Mouse (Mus musculus) erythroid progenitor cell, adult 5-6 weeks (primary cell): Measurements from ENCODE around the gene Camta1. TPM values are rescaled to one million over a fixed set of nuclear protein-coding genes. Genes with fewer than 3 reads are reported as not detected.

Source experiments
- ATAC-seq: replicated peaks from 2 replicates; pipeline ENCODE4 v1.8.0; 2016; ENCODE audit warnings: moderate number of reproducible peaks, mild to moderate bottlenecking, moderate TSS enrichment, inconsistent platforms; ENCODE audit not compliant: poor library complexity, low FRiP score, severe bottlenecking
- total RNA-seq, 2 experiments: library from RNA; stranded (forward) in 1 of 2; stranded (reverse) in 1 of 2; fragments of 150-400 nt in 1 of 2; fragments of 186-747, 209-891 nt in 1 of 2; gene quantifications; 2 replicates each; pipeline versions ENCODE4 v1.2.3 to v1.2.4; 2015 to 2017; ENCODE audit warnings: low replicate concordance in 2 of 2

Camta1 gene
- total RNA-seq, 2 experiments from 2014 or later: 13.5 to 67.5 TPM

DNA sequence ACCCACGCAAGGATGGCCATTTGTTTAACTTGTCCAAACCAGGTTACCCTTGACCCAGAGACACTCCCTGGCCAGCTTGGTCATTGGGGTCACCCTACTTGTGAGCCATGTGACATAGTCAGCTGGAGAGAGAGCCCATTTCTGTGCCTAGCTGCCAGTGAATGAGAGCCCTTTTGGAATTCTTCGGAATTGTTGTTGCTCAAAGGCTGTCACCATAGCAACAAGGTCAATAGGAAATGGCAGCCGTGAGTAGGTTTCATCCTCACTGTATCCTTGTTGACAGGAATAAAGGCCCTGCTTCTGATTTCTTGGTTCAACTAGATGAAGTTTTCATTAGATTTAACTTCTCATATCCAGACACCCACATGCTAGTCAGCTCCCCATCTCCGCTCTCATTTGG lies 707.4 kb downstream of the Camta1 start:
- no peak for ATAC-seq

DNA sequence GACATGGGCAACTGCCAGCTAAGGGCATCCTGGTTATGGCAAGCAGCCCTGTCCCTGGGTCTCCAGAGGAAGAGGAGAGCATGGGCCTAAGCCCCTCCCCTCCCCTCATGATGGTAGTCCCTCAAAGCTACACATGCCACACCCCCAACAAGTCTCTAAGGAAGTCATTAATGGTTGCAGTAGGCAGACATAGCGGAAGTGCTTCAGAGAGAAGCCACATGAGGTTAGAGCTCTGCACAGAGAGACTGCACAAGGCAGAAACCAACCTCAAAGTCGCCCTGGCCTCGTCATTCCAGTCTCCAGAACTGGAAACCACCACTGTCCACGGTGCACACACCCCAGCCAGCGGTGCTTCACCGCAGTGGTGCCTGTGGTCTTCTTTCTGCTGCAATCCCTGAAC lies 709.7 kb downstream of the Camta1 start:
- no peak for ATAC-seq

DNA sequence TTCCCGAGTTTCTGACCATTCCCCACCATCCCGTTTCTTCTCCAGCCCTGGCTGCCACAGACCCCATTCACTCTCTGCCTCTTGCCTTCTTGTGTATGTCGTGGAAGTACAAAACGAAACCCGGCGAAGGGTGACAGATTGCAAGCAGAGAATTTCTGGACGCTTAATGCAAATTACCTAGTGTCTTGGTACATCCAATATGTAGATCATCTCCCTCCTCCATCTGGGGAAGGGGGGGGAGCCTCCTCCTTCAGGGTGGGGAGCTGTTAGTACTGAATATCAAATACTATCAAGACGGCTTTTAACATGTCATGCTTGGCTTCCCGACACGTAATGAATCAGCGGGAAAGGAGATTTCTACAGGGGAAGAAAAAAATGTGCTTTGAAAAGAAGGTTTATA lies 710.8 kb downstream of the Camta1 start:
- ATAC-seq: no peak

DNA sequence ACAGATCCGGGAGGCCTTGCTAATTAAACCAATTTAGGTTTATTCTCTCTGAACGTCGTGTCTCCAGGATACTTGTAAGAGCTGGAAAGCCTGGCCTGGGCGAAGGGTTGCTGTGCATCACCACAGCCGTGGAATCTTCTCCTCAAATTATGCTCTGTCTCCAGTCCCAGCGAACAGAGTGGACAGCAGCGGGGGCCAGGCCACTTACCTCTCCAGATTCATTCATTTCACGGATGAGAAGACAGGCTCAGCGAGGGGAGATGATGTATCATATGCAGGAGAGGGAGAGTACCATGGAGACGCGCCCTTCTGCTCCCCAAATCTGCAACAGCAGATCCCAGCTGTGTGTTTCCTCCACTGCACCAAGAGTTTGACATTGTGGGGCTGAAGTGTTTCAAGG lies 711.6 kb downstream of the Camta1 start:
- ATAC-seq: no peak

DNA sequence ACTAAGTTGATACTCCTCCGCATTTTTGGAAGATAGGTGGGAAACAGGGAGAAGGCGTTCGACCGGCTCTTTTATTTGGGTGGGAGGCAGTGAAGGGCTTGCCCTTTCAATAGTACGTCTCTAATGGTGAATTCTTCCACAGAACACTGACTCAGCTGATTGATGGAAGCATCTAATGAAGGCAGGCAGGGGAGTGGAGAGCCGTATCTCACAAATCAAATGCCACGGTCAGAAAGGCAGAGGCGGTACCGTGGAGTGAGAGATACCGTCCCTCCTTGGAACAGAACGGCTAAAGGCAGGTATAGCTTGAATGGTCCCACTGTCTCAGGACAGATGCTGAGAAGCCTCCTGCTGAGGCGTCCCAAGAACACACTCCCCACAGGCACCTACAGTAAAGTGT lies 714.1 kb downstream of the Camta1 start:
- no peak for ATAC-seq

DNA sequence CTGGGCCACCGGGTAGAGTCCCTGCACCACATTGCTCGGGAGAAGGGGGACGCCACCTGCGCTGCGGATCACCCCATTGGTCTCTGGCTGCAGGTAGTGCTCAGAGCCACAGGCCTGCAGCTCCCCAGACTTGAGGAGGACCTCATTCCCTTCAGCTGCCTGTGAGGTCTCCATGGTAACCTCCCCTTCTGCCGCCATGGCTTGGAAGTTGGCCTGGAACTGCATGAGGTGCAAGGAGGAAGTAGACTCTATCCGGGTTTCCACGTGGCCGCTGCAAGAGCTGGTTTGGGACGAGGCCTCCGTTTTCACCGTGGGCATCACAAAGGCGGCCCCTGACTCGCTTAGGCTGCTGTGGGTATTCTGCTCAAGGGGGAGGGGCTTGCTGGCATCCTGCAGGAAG lies 717.6 kb downstream of the Camta1 start:
- no peak for ATAC-seq

DNA sequence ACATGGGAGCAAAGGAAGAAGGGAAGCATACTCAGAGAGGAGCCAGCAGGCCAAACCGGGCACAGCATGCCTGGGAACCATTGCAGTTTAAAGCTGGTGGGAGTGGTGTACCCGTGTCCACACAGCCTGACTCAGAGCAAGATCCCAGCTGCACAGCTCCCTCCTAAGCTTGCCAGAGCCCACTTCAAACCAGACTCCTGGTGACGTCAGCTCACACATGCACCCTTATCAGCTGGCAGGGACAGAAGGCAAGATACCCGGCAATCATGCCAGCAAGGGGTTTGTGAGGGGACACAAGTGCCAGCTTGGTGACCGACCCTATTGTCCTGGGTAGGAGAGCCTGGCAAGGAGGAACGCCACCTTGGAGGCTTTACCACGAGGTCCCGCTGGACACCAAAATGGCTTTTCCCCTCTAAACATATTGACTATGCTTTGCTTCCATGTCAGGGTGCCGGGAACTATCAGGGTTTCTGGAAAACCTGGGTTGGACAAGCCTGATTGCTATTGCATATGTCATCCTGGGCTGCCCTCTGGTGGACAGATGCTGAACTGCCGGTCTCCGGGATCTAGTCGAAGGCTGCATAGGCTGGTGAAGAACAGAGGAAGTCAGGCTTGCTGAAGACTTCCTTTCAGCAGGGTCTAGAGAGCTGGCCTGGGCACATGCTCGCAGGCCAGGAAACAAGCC lies 720.3 kb downstream of the Camta1 start:
- ATAC-seq: 0 out of 2 replicates have a peak, but pooled peaks have one; percentile 53

DNA sequence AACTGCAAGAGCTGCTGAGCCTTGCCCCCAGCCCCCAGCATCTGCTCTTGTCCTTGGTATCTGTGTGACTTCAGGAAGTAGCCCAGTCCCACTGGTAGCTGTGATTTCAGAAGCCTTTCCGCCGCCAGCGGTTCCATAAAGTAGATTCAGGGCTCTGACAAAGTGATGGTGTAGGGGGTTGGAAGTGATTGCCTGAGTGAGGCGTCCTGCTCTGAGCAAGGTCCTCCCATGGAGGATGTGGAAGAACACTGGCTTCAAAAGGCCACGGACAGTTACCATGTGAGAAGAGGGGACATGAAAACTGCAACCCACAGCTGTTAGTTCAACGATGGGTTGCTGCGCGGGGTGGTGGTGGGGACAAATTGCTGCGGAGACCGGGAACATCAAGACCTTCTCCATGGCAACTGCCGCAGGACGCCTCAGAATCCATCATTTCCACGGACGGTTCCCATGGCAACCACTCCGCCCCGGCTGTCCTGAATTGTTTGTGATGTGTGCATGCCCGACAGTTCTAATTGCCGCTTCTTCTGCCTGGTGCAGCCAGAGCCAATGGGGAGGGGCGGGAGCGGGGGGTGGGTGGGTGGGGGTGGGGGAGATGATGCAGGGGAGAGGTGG lies 721.2 kb downstream of the Camta1 start:
- no peak for ATAC-seq

DNA sequence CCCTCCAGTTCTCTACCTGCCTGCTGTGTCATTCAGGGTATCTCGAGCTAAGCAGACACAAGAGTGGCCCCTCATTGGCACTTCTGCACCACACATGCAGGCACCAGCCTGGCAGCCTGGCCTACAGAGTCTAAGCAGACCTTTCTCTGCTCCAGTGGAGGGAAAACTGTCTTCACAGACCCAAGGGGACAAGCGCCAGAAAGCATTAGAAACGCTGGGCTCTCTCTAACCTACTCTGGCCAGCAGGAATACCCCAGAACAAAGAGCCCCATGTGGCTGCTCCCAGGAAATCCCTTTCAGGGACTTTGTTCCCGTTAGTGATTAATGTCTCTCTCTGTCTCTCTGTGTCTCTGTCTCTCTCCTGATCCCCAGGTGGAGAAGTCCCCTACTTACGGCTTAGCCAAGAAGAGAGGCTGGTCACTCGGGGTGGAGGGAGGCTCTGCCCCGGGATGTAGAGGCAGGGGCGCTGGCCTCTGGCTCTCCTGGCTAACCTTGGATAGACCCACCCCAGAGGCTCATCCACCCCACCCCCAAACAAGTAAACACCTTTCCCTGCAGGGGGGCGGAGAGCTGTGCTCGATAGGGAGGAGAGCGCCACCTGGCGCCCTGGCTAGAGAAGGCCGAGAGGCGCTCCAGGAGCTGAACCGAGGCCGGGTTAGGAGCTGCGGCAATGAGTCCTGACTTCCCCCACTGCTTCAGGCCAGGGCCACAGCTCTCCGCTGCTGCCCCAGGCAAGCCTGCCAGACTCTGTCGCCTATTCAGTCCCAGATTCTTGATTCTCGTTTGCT lies 722.4 kb downstream of the Camta1 start:
- ATAC-seq: no peak

DNA sequence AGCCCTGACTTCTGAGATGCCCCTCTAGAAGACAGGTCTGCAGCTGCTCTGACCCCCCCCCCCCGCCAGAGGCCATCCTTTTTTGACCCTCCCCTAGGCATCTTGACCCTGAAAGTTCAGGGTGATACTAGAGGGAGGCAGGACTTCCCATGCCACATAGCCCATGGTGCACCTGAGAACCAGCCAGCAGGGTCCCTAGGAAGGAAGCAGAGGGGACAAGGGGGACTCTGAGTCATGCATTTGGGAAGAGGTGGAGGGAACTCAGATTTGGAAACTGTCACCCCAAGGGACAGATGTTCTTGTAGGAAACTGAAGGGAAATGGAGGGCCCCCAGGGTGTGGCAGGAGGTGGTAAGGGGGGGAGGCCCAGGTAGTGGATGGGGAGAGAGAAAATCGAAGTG lies 723.1 kb downstream of the Camta1 start:
- ATAC-seq: no peak

DNA sequence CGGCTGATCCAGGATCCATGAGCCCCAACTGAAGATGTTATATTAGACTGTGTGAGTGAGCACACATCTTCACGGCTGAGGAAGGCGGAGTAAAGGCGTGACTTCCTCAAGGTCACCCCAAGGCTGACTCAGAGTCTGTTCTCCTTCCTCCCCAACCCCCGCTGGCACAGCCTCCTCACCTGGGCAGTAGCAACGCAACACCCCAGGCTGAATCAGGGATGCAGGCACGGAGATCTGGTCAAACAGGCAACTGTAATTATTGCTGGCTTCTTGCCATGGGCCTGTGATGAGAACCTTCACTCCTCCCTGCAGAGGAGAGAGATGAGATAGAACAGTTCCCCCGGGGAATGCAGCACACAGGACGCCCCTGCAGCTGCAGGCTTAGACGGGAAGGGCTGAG lies 723.5 kb downstream of the Camta1 start:
- ATAC-seq: no peak

DNA sequence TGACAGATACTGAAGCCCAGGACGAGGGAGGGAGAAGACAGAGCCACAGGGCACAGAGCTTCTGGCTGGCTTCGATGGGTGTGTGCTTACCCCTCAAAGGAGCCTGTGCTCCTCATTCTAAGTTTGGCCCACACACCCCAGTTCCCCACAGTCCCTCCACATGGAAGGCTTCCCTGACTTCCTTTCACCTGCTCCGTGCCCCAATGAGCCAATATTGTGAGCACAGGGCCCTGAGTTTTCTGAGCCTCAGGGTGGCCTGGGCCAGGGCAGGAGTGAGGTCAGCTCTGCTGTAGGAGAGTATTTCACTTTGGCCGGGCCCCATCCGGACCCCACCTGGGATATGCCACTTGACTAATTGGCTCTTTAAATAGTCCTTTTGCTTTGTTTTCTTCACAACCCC lies 724.0 kb downstream of the Camta1 start:
- ATAC-seq: no peak

DNA sequence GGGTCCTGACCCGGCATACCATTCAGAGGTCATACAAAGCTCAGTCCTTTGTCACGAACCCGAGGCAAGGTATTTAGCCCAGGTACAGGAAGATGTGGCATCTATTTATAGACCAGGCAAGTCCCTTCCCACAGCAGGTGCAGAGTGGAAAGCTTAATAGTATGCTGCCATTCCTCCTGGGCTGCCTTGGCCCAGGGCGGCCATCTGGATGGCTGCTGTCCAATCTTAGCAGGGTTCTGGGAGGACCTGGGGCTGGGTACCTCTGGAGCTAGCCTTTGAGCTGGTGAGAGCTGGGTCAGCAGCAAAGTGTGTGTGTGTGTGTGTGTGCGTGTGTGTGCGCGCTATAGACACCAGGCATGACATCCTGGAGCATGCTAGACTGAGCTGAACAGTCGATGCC lies 726.2 kb downstream of the Camta1 start:
- no peak for ATAC-seq

DNA sequence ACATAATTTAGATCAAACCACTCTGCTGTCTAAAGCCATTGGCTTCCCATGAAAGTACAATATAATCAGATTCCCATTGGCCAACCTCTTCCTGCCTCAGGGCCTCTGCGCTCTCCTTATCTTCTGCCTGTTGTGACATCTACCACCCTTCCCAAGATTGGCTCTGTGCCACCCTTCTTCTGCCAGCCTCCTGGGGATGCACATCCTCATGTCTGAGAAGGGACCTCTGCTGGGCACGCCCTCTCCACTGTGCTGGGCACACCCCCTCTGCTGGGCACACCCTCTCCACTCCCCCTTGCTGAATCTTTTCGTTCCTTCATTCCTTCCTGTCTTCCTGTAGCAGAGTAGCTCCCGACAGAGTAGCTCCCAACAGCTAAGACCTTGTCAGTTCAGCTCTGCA lies 727.9 kb downstream of the Camta1 start:
- ATAC-seq: no peak

DNA sequence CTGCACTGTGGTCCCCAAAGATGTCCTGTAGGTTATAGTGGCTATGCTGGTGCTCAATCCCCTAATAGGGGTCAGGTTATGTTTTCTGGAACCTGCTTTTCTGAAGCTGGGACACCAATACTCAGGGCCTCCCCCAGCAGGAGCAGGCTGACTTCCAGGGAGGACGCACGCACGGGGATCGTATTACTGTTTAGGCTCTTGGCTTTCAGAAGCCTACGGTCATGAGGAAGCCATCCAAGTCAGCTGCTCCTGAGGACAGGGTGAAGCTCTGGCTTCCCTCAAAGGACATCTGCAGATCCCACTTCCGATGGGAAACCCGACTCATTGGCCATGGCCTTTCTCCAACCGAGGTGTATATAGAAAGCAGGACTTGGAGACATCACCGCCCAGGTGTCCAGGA lies 729.2 kb downstream of the Camta1 start:
- ATAC-seq: no peak

DNA sequence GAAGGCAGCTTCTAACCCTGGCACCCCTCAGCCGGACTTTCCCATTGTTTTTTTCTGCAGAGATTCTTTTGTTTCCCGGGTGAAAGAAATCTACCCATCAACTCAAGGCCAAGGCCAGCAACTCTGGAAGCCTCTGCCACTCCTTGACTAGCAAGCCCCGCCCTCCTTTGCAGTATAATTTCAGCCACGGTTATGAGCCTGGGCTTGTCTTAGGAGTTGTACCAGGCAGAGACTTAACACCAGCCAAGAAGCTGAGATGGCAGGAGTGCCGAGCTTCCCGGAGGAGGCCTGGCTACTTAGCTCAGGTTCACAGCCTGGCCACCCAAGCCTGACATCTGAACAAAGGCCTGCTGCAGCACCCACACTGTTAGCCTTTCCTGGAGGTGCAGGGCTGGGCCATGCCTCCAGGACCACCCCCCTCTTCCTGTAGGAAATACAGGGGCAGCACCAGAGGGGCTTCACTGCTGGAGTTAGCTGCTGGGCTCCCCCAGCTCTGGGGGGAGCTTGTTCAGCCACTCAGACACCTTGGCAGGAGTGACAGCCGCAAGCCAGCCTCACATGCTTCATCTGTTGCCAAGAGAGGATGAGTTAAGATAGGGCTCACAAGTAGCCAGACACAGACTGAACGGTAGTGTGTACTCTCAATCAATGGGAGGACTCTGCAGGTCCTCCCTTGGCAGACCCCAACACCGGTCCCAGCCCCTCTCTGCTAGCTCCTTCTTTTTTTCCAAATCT lies 730.8 kb downstream of the Camta1 start:
- ATAC-seq: no peak

DNA sequence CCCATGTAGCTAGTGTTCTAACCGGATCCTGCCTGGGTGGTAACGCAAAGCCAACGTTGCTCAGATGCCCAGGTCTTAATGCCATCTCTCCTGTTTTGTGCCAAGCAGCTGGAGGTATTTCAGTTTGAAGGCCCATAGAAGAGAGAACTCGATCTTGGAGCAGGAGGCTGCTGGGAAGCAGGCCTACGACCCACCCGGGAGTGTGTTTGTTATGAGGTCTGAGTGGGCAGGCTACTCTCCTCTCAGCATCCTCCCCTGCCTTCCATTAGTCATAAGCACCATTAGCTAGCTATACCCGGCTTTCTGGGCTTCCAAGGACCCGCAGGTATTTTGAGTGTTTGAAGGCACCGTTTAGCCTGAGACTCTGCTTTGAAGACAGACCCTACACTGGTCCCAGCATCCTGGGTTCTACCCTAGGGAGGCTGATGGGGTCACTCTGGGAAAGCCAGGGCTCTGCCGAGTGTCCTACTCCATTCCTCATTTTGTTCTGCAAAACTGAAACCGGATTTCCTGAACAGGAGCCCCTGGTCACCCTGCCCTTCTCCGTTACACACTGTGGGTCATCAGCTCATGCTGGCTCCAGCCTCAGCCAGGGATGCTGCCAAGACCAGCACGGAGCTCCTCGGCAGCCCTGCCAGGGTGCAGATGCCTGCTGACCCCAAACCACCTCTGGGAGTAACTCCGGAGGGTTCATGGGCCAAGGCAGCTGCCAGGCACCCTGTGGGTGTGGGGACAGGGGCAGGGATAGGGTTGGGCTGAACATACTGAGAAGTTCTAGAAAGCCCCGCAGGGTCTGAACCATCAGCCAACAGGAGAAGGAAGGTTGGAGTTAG lies 731.7 kb downstream of the Camta1 start:
- ATAC-seq: no peak

DNA sequence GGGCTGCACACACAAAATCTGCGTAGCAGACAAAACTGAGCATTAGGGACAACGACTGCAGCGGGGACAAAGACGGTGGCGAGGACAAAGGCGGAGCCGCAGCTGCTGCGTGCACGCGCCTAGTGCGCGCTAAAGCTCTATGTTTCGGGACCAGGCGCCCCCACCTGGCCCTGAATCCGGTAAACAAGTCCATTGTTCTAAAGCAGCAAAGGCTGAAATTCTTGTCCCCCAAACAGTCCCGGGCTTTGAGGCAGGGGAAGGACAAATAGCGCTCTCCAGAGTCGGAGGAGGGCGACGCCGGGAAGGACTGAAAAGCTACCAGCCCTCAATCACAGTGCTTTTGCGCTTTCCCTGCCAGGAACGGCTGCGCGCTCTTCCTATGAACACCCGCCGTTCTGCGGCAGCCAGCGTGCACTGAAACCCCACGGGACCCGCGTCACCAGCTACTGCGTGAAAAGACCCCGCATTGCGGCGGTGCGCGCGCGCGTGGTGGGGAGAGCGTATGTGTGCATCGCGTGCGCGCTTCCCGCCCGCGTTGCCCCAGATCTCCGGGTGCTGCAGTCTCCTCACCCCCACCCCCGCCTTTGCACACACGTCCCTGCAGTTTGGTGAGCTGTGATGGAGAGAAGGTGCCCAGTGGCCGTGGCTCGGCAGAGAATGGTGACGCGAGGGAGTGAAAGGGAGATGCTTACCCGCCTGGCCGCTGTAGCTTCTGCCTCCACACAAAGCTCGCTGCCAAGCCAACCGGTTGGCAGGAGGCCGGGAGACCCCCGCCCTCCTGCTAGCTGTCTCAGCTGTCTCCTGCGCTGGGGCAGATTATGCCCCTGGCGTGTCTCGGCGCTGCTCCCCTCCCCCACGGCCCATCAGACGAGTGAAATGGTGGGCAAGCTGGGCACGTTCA lies 732.8 kb downstream of the Camta1 start:
- no peak for ATAC-seq
